Mouse (Mus musculus) small intestine, adult 2 months (tissue): Measurements from ENCODE around the gene Supt5.

Experiments
- CTCF ChIP-seq: fragments of 200-500 bp; IDR thresholded peaks from 2 replicates; pipeline ENCODE4 v1.5.1; 2012; ENCODE audit warnings: low read depth, mild to moderate bottlenecking, control low read depth, inconsistent platforms, low read length, moderate library complexity, mixed read lengths; ENCODE audit not compliant: insufficient replicate concordance, insufficient read length; ENCODE audit errors: extremely low read depth
- POLR2A ChIP-seq: fragments of 200-500 bp; IDR thresholded peaks from 2 replicates; pipeline ENCODE4 v1.6.1; 2012; ENCODE audit warnings: low read depth, mild to moderate bottlenecking, control low read depth, inconsistent platforms, low read length, moderate library complexity

DNA sequence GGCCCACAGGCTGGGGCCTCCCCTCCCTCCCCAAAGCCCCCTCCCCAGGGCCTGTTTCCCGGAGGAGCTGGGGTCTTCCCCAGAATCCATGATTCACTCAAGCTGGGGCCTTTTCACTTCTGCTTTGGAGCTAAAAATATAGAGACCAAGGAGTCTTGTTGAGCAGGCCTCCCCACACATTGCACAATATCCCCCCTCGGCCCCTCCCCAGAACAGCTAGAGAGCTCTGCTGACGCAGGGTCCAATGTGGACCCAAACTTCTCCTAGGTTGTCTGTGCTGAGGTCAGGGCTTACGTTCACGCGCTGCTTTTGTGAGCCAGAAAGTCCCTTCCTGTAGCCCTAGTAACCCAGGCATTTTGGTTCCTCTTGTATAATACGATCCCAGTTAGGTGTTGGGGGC is 47.5 kb upstream of the Supt5 start:
- TF ChIP-seq POLR2A (no peak), CTCF (no peak)
